ENCODE assay signal across 29 mouse cellular contexts in genomic region chr9:48865235-48865634, GRCm38 (mm10). TPM values are rescaled to one million over a fixed set of nuclear protein-coding genes. Genes with fewer than 3 reads are reported as not detected.
DNase-seq lines count a peak whose midpoint lies in the region; ATAC-seq lines count a peak whose summit lies in the region.
"Had no signal": no experiment of that assay in that cellular context is flagged by ENCODE, and none has a peak within 500 bp of the region (broad histone marks: within the 10 kb centered on the region; RNA-seq: fewer than 3 reads in every experiment).

No protein-coding gene starts in this region.

- no peak overlapping the region for H3K4me2 ChIP-seq in limb, embryonic 15.5 days
- H3K4me2 ChIP-seq in embryonic facial prominence, embryonic 15.5 days (replicated peaks) = no peak overlapping the region
- peak overlapping the region; percentile 23; the same call in 1 of the 2 replicates for H3K4me2 ChIP-seq in stomach, embryonic 16.5 days (ENCODE audit: low read depth, low read length)
- H3K4me2 ChIP-seq: embryonic facial prominence, embryonic 13.5 days; heart, embryonic 13.5 days; hindbrain, embryonic 12.5 days; hindbrain, embryonic 15.5 days had no signal

- no peaks in the 10 kb centered on the region for H3K9me3 ChIP-seq in limb, embryonic 15.5 days
- no peaks in the 10 kb centered on the region for H3K9me3 ChIP-seq in limb, embryonic 10.5 days (replicated peaks)
- no peaks in the 10 kb centered on the region for H3K9me3 ChIP-seq in embryonic facial prominence, embryonic 15.5 days (replicated peaks)
- H3K9me3 ChIP-seq in stomach, embryonic 16.5 days (replicated peaks; ENCODE audit: control insufficient read depth, low read length) = no peaks in the 10 kb centered on the region
- H3K9me3 ChIP-seq: embryonic facial prominence, embryonic 13.5 days; heart, embryonic 10.5 days; heart, embryonic 13.5 days; hindbrain, embryonic 12.5 days; hindbrain, embryonic 15.5 days had no signal

- peak overlapping the region; percentile 38; the same call in 1 of the 2 replicates for H3K27ac ChIP-seq in limb, embryonic 15.5 days
- H3K27ac ChIP-seq in limb, embryonic 10.5 days = no peak overlapping the region
- peak overlapping the region; percentile 63; the same call in 1 of the 2 replicates for H3K27ac ChIP-seq in embryonic facial prominence, embryonic 15.5 days (replicated peaks)
- peak overlapping the region; percentile 53; the same call in 1 of the 2 replicates for H3K27ac ChIP-seq in stomach, embryonic 16.5 days (ENCODE audit: low read length)
- H3K27ac ChIP-seq: embryonic facial prominence, embryonic 13.5 days; gastrocnemius, adult 2 months; heart, adult 2 months; heart, embryonic 10.5 days; heart, embryonic 13.5 days; hindbrain, embryonic 12.5 days; hindbrain, embryonic 15.5 days had no signal

- no peak; the same call in 1 of the 2 replicates for ATAC-seq in limb, embryonic 15.5 days (ENCODE audit: insufficient number of reproducible peaks, low FRiP score, low TSS enrichment, low read depth)
- ATAC-seq in embryonic facial prominence, embryonic 15.5 days (ENCODE audit: insufficient number of reproducible peaks, low FRiP score, low TSS enrichment, low read depth) = peak; percentile 29; the same call in 1 of the 2 replicates
- ATAC-seq in stomach, embryonic 16.5 days (ENCODE audit: insufficient read depth, low FRiP score) = peak; percentile 60
- ATAC-seq: activated CD4-positive, CD25-positive, alpha-beta regulatory T cell, adult 4 months; CD4-positive, CD25-positive, alpha-beta regulatory T cell, adult 4 months; forebrain, embryonic 14.5 days; forebrain, postnatal 0 days had no signal

- 42% methylated on average over 9 of the region's 9 CpGs for WGBS in limb, embryonic 15.5 days
- WGBS in limb, embryonic 10.5 days = 53% methylated on average over 9 of the region's 9 CpGs
- 31% methylated on average over 9 of the region's 9 CpGs for WGBS in embryonic facial prominence, embryonic 15.5 days
- 29% methylated on average over 9 of the region's 9 CpGs for WGBS in stomach, embryonic 16.5 days

- intact Hi-C loops in gastrocnemius, postnatal 14 days (cut with DNase I; ENCODE audit: low total_unique reads) = no loop called here

- 0 out of 2 replicates have a peak, but pooled peaks cover 7% of the 10 kb centered on the region for H3K4me1 ChIP-seq in limb, embryonic 15.5 days
- peaks cover 33% of the 10 kb centered on the region for H3K4me1 ChIP-seq in limb, embryonic 10.5 days
- peaks cover 4% of the 10 kb centered on the region for H3K4me1 ChIP-seq in embryonic facial prominence, embryonic 15.5 days
- H3K4me1 ChIP-seq in stomach, embryonic 16.5 days (ENCODE audit: control insufficient read depth, insufficient read depth, low read length) = no peaks in the 10 kb centered on the region; the same call in 1 of the 2 replicates

- DNase-seq in limb, embryonic 10.5 days (ENCODE audit: low spot score) = no peak
- peak; percentile 10 for DNase-seq in MN1 (ENCODE audit: low spot score)
- no peak for DNase-seq in embryo, embryonic 9.5 days (ENCODE audit: extremely low spot score)
- no peak for DNase-seq in gastrocnemius, postnatal 14 days
- DNase-seq: adrenal gland, adult 8-10 months; adrenal gland, postnatal 25 days; cerebellum, adult 18-20 months; cerebellum, adult 9-10 months; cerebellum, postnatal 14 days; forebrain, postnatal 0 days; gastrocnemius, adult 2 months; gastrocnemius, postnatal 25 days; heart, adult 2 months; heart, postnatal 14 days had no signal

- H3K9ac ChIP-seq in limb, embryonic 15.5 days = no peak overlapping the region
- no peak overlapping the region for H3K9ac ChIP-seq in embryonic facial prominence, embryonic 15.5 days
- H3K9ac ChIP-seq in stomach, embryonic 16.5 days (ENCODE audit: low read length) = no peak overlapping the region
- H3K9ac ChIP-seq: embryonic facial prominence, embryonic 13.5 days; forebrain, postnatal 0 days; heart, embryonic 13.5 days; hindbrain, embryonic 12.5 days; hindbrain, embryonic 15.5 days had no signal

- H3K27me3 ChIP-seq in limb, embryonic 15.5 days = peaks cover 65% of the 10 kb centered on the region
- peaks cover 27% of the 10 kb centered on the region; the same call in 1 of the 2 replicates for H3K27me3 ChIP-seq in limb, embryonic 10.5 days (ENCODE audit: low read depth, poor library complexity, severe bottlenecking)
- peaks cover 7% of the 10 kb centered on the region; the same call in 1 of the 2 replicates for H3K27me3 ChIP-seq in embryonic facial prominence, embryonic 15.5 days
- no peaks in the 10 kb centered on the region for H3K27me3 ChIP-seq in stomach, embryonic 16.5 days (ENCODE audit: control insufficient read depth, insufficient read depth, low read length)
- H3K27me3 ChIP-seq: hindbrain, embryonic 15.5 days had no signal

- H3K4me3 ChIP-seq in limb, embryonic 15.5 days = no peak overlapping the region
- H3K4me3 ChIP-seq in limb, embryonic 10.5 days = no peak overlapping the region
- no peak overlapping the region for H3K4me3 ChIP-seq in embryonic facial prominence, embryonic 15.5 days (replicated peaks)
- no peak overlapping the region for H3K4me3 ChIP-seq in stomach, embryonic 16.5 days (replicated peaks; ENCODE audit: low read length)
- H3K4me3 ChIP-seq: embryonic facial prominence, embryonic 13.5 days; gastrocnemius, adult 2 months; heart, adult 2 months; heart, embryonic 10.5 days; heart, embryonic 13.5 days; hindbrain, embryonic 12.5 days; hindbrain, embryonic 15.5 days had no signal

- H3K36me3 ChIP-seq in limb, embryonic 15.5 days = no peaks in the 10 kb centered on the region
- H3K36me3 ChIP-seq in limb, embryonic 10.5 days = no peaks in the 10 kb centered on the region
- H3K36me3 ChIP-seq in embryonic facial prominence, embryonic 15.5 days = no peaks in the 10 kb centered on the region
- H3K36me3 ChIP-seq in stomach, embryonic 16.5 days (ENCODE audit: control insufficient read depth, insufficient read depth, low read length) = no peaks in the 10 kb centered on the region
- H3K36me3 ChIP-seq: embryonic facial prominence, embryonic 13.5 days; heart, embryonic 10.5 days; heart, embryonic 13.5 days; hindbrain, embryonic 12.5 days; hindbrain, embryonic 15.5 days had no signal

RNA-seq across cellular contexts. Expression of gene Zbtb16, which starts 29.2 kb away (rescaled TPM):
- polyA plus RNA-seq in limb, embryonic 15.5 days (2015; fragmentation: Nextera tagmentation; extraction: Ambion mirVana) = 5.7 and 6.3 TPM in 2 replicates
- 19.7 and 29.3 TPM in 2 replicates for polyA plus RNA-seq in limb, embryonic 10.5 days (2016; fragmentation: Nextera tagmentation; extraction: Ambion mirVana)
- polyA plus RNA-seq in embryonic facial prominence, embryonic 15.5 days (2015; fragmentation: Nextera tagmentation; extraction: Ambion mirVana) = 9.1 and 10.0 TPM in 2 replicates
- 5.1 and 5.9 TPM in 2 replicates for polyA plus RNA-seq in stomach, embryonic 16.5 days (2015; fragmentation: Nextera tagmentation; extraction: Ambion mirVana)
- 100 to 1,000 TPM in 1 of 2 experiments, 10 to 100 TPM in 1; 70.1 to 157 TPM for total RNA-seq in gastrocnemius, postnatal 14 days (2021)
- polyA plus RNA-seq: activated CD4-positive, CD25-positive, alpha-beta regulatory T cell, adult 4 months; C2C12; CD4-positive, CD25-positive, alpha-beta regulatory T cell, adult 4 months had no signal

RNA-seq across cellular contexts. Expression of gene Htr3a, which starts 45.7 kb away (rescaled TPM):
- 0.54 and 0.56 TPM in 2 replicates for polyA plus RNA-seq in limb, embryonic 15.5 days (2015; fragmentation: Nextera tagmentation; extraction: Ambion mirVana)
- 0.30 and 0.34 TPM in 2 replicates for polyA plus RNA-seq in limb, embryonic 10.5 days (2016; fragmentation: Nextera tagmentation; extraction: Ambion mirVana)
- 1.4 and 1.9 TPM in 2 replicates for polyA plus RNA-seq in embryonic facial prominence, embryonic 15.5 days (2015; fragmentation: Nextera tagmentation; extraction: Ambion mirVana)
- polyA plus RNA-seq in stomach, embryonic 16.5 days (2015; fragmentation: Nextera tagmentation; extraction: Ambion mirVana) = 1.3 and 1.5 TPM in 2 replicates
- not detected for total RNA-seq in gastrocnemius, postnatal 14 days (2021)
- total RNA-seq: gastrocnemius, adult 2 months; gastrocnemius, postnatal 25 days; heart, postnatal 14 days; hematopoietic stem cell, adult 5-6 weeks; MEL had no signal
- polyA plus RNA-seq: activated CD4-positive, CD25-positive, alpha-beta regulatory T cell, adult 4 months; C2C12; CD4-positive, CD25-positive, alpha-beta regulatory T cell, adult 4 months; gonadal fat pad, adult 2 months had no signal
